Mouse (Mus musculus) kidney, postnatal 0 days (tissue): Measurements from ENCODE around the gene Olfr1039. TPM values are rescaled to one million over a fixed set of nuclear protein-coding genes. Genes with fewer than 3 reads are reported as not detected.
"Not testable (repeated sequence)": the region's sequence is repeated elsewhere in the genome, so short reads cannot be mapped to it uniquely, and the experiment has no call there.

Experiments
- ATAC-seq: fragments of 200-750 bp; cut with Nextera tagmentation; replicated peaks from 2 replicates; pipeline ENCODE4 v1.8.0; 2017; ENCODE audit warnings: low read depth, moderate number of reproducible peaks, moderate TSS enrichment, moderate library complexity; ENCODE audit not compliant: low FRiP score
- DNase-seq: peaks from one replicate; pipeline ENCODE4 v3.0.0-alpha.2; 2016; ENCODE audit warnings: low spot score
- H3K27ac ChIP-seq: fragments of 300-500 bp; sonication (generic); 2 replicates; pipeline ENCODE4 v1.5.1; 2014; ENCODE audit warnings: mild to moderate bottlenecking
- H3K27me3 ChIP-seq: fragments of 300-500 bp; sonication (generic); 2 replicates; pipeline ENCODE4 v1.6.1; 2014; ENCODE audit warnings: low read length, mixed read lengths; ENCODE audit not compliant: insufficient read depth
- H3K36me3 ChIP-seq: fragments of 300-500 bp; sonication (generic); 2 replicates; pipeline ENCODE4 v1.6.1; 2014; ENCODE audit warnings: low read length, mixed read lengths; ENCODE audit not compliant: insufficient read depth
- H3K4me1 ChIP-seq: fragments of 300-500 bp; sonication (generic); replicated peaks from 2 replicates; pipeline ENCODE4 v1.6.1; 2014; ENCODE audit warnings: antibody characterized with exemption, low read length, mixed read lengths; ENCODE audit not compliant: insufficient read depth
- H3K4me2 ChIP-seq: fragments of 300-500 bp; sonication (generic); 2 replicates; pipeline ENCODE4 v1.6.1; 2014; ENCODE audit warnings: mild to moderate bottlenecking, low read length, moderate library complexity, mixed read lengths
- H3K4me3 ChIP-seq: fragments of 300-500 bp; sonication (generic); replicated peaks from 2 replicates; pipeline ENCODE4 v1.5.1; 2014; ENCODE audit warnings: low read depth, low read length
- H3K9ac ChIP-seq: fragments of 300-500 bp; sonication (generic); 2 replicates; pipeline ENCODE4 v1.6.1; 2014; ENCODE audit warnings: low read depth, low read length
- H3K9me3 ChIP-seq: fragments of 300-500 bp; sonication (generic); replicated peaks from 2 replicates; pipeline ENCODE4 v1.6.1; 2016; ENCODE audit warnings: low read length, inconsistent platforms, mixed read lengths
- CTCF ChIP-seq: IDR thresholded peaks from 2 replicates; pipeline ENCODE4 v1.5.1; 2016; ENCODE audit warnings: antibody characterized with exemption, low read depth, mild to moderate bottlenecking, moderate library complexity
- WGBS: fragments of 180-500 bp; shearing (Covaris S2); extraction: QIAGEN DNeasy Blood & Tissue Kit; methylation state at CpG from one replicate; pipeline ENCODE4 v1.1.7; 2014; 5-methylcytosine and 5-hydroxymethylcytosine counted together
- polyA plus RNA-seq: library from polyadenylated mRNA; unstranded; fragments of >200 nt; fragmentation: Nextera tagmentation; extraction: Ambion mirVana; gene quantifications from 2 replicates; pipeline ENCODE4 v1.2.1, GENCODE M21; 2015

Gene Olfr1039
- not detected in 2 replicates for polyA plus RNA-seq

DNA sequence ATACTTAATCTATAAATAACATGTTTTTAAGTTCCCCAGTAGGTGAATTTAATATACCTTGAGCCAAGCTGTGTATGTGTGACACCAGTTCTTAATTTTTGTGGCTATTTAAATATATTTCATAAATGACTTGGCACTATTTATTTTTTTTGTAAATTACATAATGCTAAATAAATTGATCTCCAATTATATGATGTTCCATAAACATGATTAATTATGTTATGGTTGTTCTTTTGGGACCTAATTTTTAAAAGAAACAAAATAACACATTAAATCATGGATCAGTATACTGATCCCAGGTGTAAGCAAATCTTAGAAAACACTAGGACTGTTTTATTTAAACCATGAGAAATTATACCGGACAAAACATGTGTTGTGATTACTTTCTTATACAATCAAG is at the start of gene Olfr1039:
Gene Olfr1039, minus strand, starts transcription at position 101 of the 400 bp plus-strand sequence.
- 92% methylated on average over 1 of the region's 1 CpGs for WGBS

DNA sequence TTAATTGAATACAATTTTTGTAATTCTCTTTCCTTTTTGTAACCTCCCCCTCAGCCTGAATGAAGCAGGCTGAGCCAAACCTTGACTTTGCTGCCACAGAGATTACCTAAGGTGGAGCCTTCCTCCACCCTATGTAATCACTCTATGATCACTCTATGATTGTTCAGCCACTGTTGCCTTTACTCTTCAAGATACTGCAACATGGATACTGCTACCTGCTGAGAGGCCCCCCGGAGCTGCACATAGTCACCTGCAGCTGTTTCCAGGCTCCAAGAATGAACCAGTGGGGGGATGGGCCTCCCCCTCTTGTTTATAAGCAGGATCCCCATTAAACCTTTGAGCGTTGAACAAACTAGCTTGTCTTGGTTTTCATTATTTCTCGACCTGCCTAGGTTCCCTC is 44.2 kb upstream of the Olfr1039 start:
- H3K9me3 ChIP-seq: no peaks in the 10 kb centered on the region
- TF ChIP-seq CTCF: no peak

More for the DNA sequence above, at the start of gene Olfr1039:
- no peaks in the 10 kb centered on the region for H3K4me1 ChIP-seq
- ATAC-seq (no peak), DNase-seq (no peak)
- no peaks in the 10 kb centered on the region for H3K27me3 ChIP-seq
- no peak for TF ChIP-seq CTCF
- no peaks in the 10 kb centered on the region for H3K9me3 ChIP-seq
- no peak within 1 kb of the TSS for H3K9ac ChIP-seq
- H3K27ac ChIP-seq: no peak within 1 kb of the TSS
- no peak within 1 kb of the TSS for H3K4me2 ChIP-seq
- no peaks in the 10 kb centered on the region for H3K36me3 ChIP-seq
- H3K4me3 ChIP-seq: no peak within 1 kb of the TSS

DNA sequence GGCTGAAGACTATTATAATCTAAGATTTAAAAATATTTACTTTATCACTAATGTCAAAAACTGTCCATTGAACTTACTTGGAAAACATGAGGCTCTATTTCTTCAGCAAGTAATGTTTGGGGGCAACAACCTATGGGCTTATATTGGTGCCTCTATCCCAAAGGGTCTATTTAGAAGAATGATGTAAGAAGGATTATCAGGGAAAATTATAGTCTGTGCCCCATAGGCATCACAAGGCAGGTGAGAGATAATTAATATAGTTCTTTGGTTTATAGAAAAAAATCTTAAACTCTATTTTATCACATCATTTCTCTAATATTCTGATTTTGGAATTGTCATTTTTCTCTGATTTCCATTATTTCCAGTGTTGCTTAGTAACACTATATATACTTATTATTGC is 42.0 kb upstream of the Olfr1039 start, which contains the start of gene Olfr1044:
Gene Olfr1044, minus strand, starts transcription at position 101 of the 400 bp plus-strand sequence.
- H3K9ac ChIP-seq: no peak within 1 kb of the TSS
- H3K4me2 ChIP-seq: no peak within 1 kb of the TSS
- H3K9me3 ChIP-seq: no peaks in the 10 kb centered on the region
- no peak for TF ChIP-seq CTCF
- DNase-seq (no peak), ATAC-seq (no peak)
- no peaks in the 10 kb centered on the region for H3K27me3 ChIP-seq
- H3K4me1 ChIP-seq: no peaks in the 10 kb centered on the region
- no peak within 1 kb of the TSS for H3K27ac ChIP-seq
- no peak within 1 kb of the TSS for H3K4me3 ChIP-seq
- no peaks in the 10 kb centered on the region for H3K36me3 ChIP-seq

More for the DNA sequence above, 44.2 kb upstream of the Olfr1039 start:
- Histone ChIP-seq H3K9ac (no peak overlapping the region), H3K4me1 (no peaks in the 10 kb centered on the region), H3K27ac (no peak overlapping the region), H3K4me3 (no peak overlapping the region), H3K27me3 (no peaks in the 10 kb centered on the region), H3K4me2 (no peak overlapping the region), H3K36me3 (no peaks in the 10 kb centered on the region)
- DNase-seq (no peak), ATAC-seq (no peak)
- WGBS: 76% methylated on average over 3 of the region's 3 CpGs

DNA sequence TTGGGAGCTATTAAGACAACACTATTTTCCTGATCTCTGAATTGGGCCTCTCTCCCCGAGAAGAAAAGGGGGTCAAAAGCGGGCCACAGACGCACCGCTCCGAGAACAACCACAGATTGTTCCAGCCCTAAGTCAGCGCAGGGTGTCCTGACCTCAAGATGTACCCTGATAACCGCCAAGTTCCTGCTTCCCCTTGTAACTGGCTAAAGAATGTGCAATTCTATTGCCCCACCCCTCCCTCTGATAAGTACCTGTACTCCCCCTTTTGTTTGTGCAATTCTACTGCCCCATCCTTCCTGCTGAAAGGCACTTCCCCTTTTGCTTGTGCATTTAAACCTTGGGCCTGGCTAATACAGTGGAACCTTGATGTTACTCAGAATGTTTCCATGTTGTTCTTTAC is 39.7 kb upstream of the Olfr1039 start:
- H3K27me3 ChIP-seq, DNase-seq, H3K4me2 ChIP-seq, H3K9me3 ChIP-seq, H3K9ac ChIP-seq, H3K4me1 ChIP-seq, H3K27ac ChIP-seq, H3K4me3 ChIP-seq, H3K36me3 ChIP-seq, ATAC-seq: not testable (repeated sequence)
- WGBS: 78% methylated on average over 7 of the region's 7 CpGs

DNA sequence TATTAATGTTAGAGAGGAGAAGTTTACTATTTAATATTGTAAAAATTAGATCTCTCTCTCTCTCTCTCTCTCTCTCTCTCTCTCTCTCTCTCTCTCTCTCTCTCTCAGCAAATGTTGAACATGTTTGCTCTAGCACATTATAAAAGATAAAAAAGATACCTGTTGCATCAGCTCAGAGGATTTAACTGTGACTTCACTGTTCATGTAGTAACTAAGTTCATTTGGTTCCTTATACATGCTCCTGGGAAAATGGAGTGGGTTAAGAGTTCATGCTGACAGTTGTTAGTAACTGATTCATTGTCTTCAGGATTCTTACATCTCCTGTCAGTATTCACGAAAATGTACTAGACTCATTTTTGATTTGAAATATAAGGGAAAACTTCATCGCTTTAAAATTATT is 31.7 kb upstream of the Olfr1039 start, which contains the start of gene Olfr1043:
Gene Olfr1043, minus strand, starts transcription at position 101 of the 400 bp plus-strand sequence.
- 93% methylated on average over 2 of the region's 2 CpGs for WGBS
- H3K4me2 ChIP-seq: no peak within 1 kb of the TSS
- DNase-seq (no peak), ATAC-seq (no peak)
- no peak for TF ChIP-seq CTCF
- no peaks in the 10 kb centered on the region for H3K4me1 ChIP-seq
- H3K36me3 ChIP-seq: no peaks in the 10 kb centered on the region
- H3K4me3 ChIP-seq: no peak within 1 kb of the TSS
- no peaks in the 10 kb centered on the region for H3K27me3 ChIP-seq
- H3K9me3 ChIP-seq: no peaks in the 10 kb centered on the region
- H3K9ac ChIP-seq: no peak within 1 kb of the TSS
- no peak within 1 kb of the TSS for H3K27ac ChIP-seq

DNA sequence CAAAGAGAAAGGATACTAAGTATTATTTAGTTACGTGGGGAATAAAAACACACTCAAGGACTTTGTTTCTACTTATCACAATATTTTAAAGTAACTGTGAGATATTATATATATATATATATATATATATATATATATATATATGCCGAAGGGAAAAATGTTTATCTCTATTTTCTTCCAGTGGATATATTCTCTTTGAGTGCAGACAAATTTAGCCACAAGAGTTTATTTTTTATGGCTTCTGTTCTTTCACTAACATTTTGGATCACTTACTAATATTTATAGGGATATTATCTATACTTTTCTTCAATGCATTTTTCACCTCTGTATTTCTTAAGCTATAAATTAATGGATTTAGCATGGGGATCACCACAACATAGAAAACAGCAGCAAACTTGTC is 26.0 kb upstream of the Olfr1039 start, which contains the start of gene Olfr1042:
Gene Olfr1042, minus strand, starts transcription at position 101 of the 400 bp plus-strand sequence.
- ATAC-seq (no peak), DNase-seq (no peak)
- H3K36me3 ChIP-seq: no peaks in the 10 kb centered on the region
- H3K27me3 ChIP-seq: no peaks in the 10 kb centered on the region
- H3K9ac ChIP-seq: no peak within 1 kb of the TSS
- H3K4me1 ChIP-seq: no peaks in the 10 kb centered on the region
- no peak within 1 kb of the TSS for H3K4me2 ChIP-seq
- no peaks in the 10 kb centered on the region for H3K9me3 ChIP-seq
- 87% methylated on average over 2 of the region's 2 CpGs for WGBS
- no peak within 1 kb of the TSS for H3K27ac ChIP-seq
- TF ChIP-seq CTCF: no peak
- H3K4me3 ChIP-seq: no peak within 1 kb of the TSS

DNA sequence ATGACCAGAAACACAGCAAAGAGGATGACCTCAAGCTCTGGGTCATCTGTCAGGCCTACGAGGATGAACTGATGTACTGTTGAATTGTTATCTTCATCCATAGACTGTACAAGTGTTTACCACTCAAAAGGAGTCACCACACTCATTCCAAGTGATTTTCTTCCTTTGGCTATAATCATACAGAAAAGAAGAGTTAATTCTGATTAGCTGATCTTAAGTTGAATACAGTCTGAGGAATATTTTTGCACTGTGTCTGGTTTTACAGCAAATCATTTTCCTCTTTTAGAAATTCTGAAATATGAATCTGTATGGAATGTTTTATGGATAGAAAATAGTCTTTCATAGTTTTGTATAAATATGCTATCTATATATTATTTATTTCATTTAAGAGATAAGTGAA is 10.9 kb upstream of the Olfr1039 start, which contains the start of gene Olfr1040:
Gene Olfr1040, minus strand, starts transcription at position 101 of the 400 bp plus-strand sequence.
- no peak for ATAC-seq
- Histone ChIP-seq H3K36me3 (no peaks in the 10 kb centered on the region), H3K9ac (no peak within 1 kb of the TSS), H3K4me2 (no peak within 1 kb of the TSS), H3K27ac (no peak within 1 kb of the TSS), H3K27me3 (no peaks in the 10 kb centered on the region), H3K9me3 (no peaks in the 10 kb centered on the region), H3K4me1 (no peaks in the 10 kb centered on the region), H3K4me3 (no peak within 1 kb of the TSS)
- no peak for DNase-seq
- WGBS: 80% methylated on average over 1 of the region's 1 CpGs
- TF ChIP-seq CTCF: no peak
